Mouse (Mus musculus) CH12F3 (cell line): ENCODE results near the gene Fig4.

Source experiments
- in situ Hi-C: fragments of 300-500 bp; cut with MboI; formaldehyde crosslinking; loops from 2 replicates; pipeline ENCODE4 v1.14.3; 2020; ENCODE audit warnings: low sequenced_read_pairs

Fig4 gene

GRCm38 (mm10) chr10:41302689-41303431, at the start of gene Fig4:
Gene Fig4, minus strand, starts transcription at chr10:41303260.
- in situ Hi-C loops = no loop called here

GRCm38 (mm10) chr10:41341346-41341745, 38.3 kb upstream of the Fig4 start:
- in situ Hi-C loops = no loop called here

GRCm38 (mm10) chr10:41332533-41333043, 29.5 kb upstream of the Fig4 start:
- in situ Hi-C loops = no loop called here

GRCm38 (mm10) chr10:41315866-41316265, 12.8 kb upstream of the Fig4 start:
- in situ Hi-C loops = no loop called here

- in situ Hi-C loops = no loop called here
These were observed 5.1 kb upstream of the Fig4 start for GRCm38 (mm10) chr10:41308205-41308604.

- in situ Hi-C loops = no loop called here
These were observed 1.9 kb upstream of the Fig4 start for GRCm38 (mm10) chr10:41304961-41305455.

GRCm38 (mm10) chr10:41303639-41304444, 782 bp upstream of the Fig4 start, which contains the start of gene Ak9:
Gene Ak9, plus strand, starts transcription at chr10:41303980.
- in situ Hi-C loops = no loop called here

- in situ Hi-C loops = no loop called here
These were observed 2.9 kb downstream of the Fig4 start for GRCm38 (mm10) chr10:41300161-41300560.

GRCm38 (mm10) chr10:41295145-41295544, 7.9 kb downstream of the Fig4 start:
- in situ Hi-C loops = loop anchor here (10.0 kb wide), 1 partner anchor 290 kb away; no protein-coding TSS in a partner anchor

GRCm38 (mm10) chr10:41294734-41295133, 8.3 kb downstream of the Fig4 start:
- in situ Hi-C loops = loop anchor here (10.0 kb wide), 1 partner anchor 290 kb away; no protein-coding TSS in a partner anchor

- in situ Hi-C loops = loop anchor here (10.0 kb wide), 1 partner anchor 288 kb away; no protein-coding TSS in a partner anchor
These were observed 10.0 kb downstream of the Fig4 start for GRCm38 (mm10) chr10:41293019-41293418.

GRCm38 (mm10) chr10:41291021-41291420, 12.0 kb downstream of the Fig4 start:
- in situ Hi-C loops = loop anchor here (10.0 kb wide), 1 partner anchor 286 kb away; no protein-coding TSS in a partner anchor

- in situ Hi-C loops = no loop called here
These were observed 14.2 kb downstream of the Fig4 start for GRCm38 (mm10) chr10:41288771-41289415.

GRCm38 (mm10) chr10:41288074-41288473, 15.0 kb downstream of the Fig4 start:
- in situ Hi-C loops = no loop called here

- in situ Hi-C loops = no loop called here
These were observed 15.4 kb downstream of the Fig4 start for GRCm38 (mm10) chr10:41287618-41288017.

- in situ Hi-C loops = no loop called here
These were observed 21.0 kb downstream of the Fig4 start for GRCm38 (mm10) chr10:41282086-41282485.

- in situ Hi-C loops = no loop called here
These were observed 22.3 kb downstream of the Fig4 start for GRCm38 (mm10) chr10:41280796-41281195.

- in situ Hi-C loops = no loop called here
These were observed 22.9 kb downstream of the Fig4 start for GRCm38 (mm10) chr10:41280177-41280576.

- in situ Hi-C loops = no loop called here
These were observed 24.3 kb downstream of the Fig4 start for GRCm38 (mm10) chr10:41278808-41279207.

GRCm38 (mm10) chr10:41274871-41275270, 28.2 kb downstream of the Fig4 start:
- in situ Hi-C loops = no loop called here

- in situ Hi-C loops = no loop called here
These were observed 31.2 kb downstream of the Fig4 start for GRCm38 (mm10) chr10:41271860-41272259.
